Mouse (Mus musculus): Measurements from ENCODE around the gene Dpep2nb.

DNA sequence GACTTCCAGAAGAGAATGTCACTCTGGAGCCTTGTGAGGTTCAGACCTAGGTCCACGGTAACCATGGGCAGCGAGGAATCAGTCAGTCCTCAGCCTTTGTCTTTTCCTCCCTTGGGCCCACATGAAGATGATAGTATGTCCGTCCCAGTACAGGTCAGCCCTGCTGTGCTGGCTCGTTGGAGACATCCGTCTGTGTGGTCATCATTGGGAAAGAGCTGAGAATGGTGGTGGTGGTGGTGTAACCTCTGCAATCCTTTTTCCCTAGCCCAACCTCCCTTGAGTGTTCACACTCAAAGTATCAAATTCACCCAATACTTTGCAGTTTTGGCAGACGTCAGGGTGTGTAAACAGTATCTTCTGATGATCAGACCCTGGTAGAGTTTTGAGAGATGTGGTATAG is 44.1 kb upstream of the Dpep2nb start:
- no peak for TF ChIP-seq CTCF (conservative IDR thresholded peaks at IDR 0.05; ENCODE audit: insufficient read depth, insufficient read length, low read depth, low read length)
- no peak for TF ChIP-seq POLR2A (IDR thresholded peaks at IDR 0.05; ENCODE audit: low read depth, low read length)

Data from kidney, adult 2 months (tissue).